In genomic region chr14:27158782-27159181, GRCm38 (mm10) we compare ENCODE assay signal across 21 mouse cellular contexts. TPM values are rescaled to one million over a fixed set of nuclear protein-coding genes. Genes with fewer than 3 reads are reported as not detected.
A peak's percentile ranks its signal among the peaks of the same experiment; 100 is the strongest.
DNase-seq lines count a peak whose midpoint lies in the region; ATAC-seq and TF ChIP-seq lines count a peak whose summit lies in the region.
"Had no signal": no experiment of that assay in that cellular context is flagged by ENCODE, and none has a peak within 500 bp of the region (broad histone marks: within the 10 kb centered on the region; RNA-seq: fewer than 3 reads in every experiment).

No protein-coding gene starts in this region.

- no peaks in the 10 kb centered on the region for H3K36me3 ChIP-seq in embryonic facial prominence, embryonic 14.5 days (ENCODE audit: control insufficient read depth, insufficient read depth, low read length)
- no peaks in the 10 kb centered on the region for H3K36me3 ChIP-seq in embryonic facial prominence, embryonic 10.5 days (replicated peaks)
- no peaks in the 10 kb centered on the region for H3K36me3 ChIP-seq in limb, embryonic 14.5 days (ENCODE audit: control insufficient read depth, insufficient read depth, low read length)
- H3K36me3 ChIP-seq in limb, embryonic 10.5 days = no peaks in the 10 kb centered on the region
- no peaks in the 10 kb centered on the region for H3K36me3 ChIP-seq in myocyte (ENCODE audit: control insufficient read depth, insufficient read depth)
- H3K36me3 ChIP-seq: G1E had no signal

- 37% methylated on average over 2 of the region's 2 CpGs for WGBS in embryonic facial prominence, embryonic 14.5 days
- 55% methylated on average over 2 of the region's 2 CpGs for WGBS in embryonic facial prominence, embryonic 10.5 days
- 25% methylated on average over 2 of the region's 2 CpGs for WGBS in limb, embryonic 14.5 days
- 60% methylated on average over 2 of the region's 2 CpGs for WGBS in limb, embryonic 10.5 days

- H3K4me2 ChIP-seq in embryonic facial prominence, embryonic 14.5 days (ENCODE audit: low read depth, low read length) = no peak overlapping the region
- no peak overlapping the region for H3K4me2 ChIP-seq in limb, embryonic 14.5 days (replicated peaks; ENCODE audit: low read depth, low read length, severe bottlenecking)
- H3K4me2 ChIP-seq in myocyte (ENCODE audit: low read depth) = peak overlapping the region; percentile 46

- ATAC-seq in embryonic facial prominence, embryonic 14.5 days (ENCODE audit: low read depth) = no peak
- ATAC-seq in limb, embryonic 14.5 days (ENCODE audit: low FRiP score, low read depth) = 0 out of 2 replicates have a peak, but pooled peaks have one; percentile 23
- ATAC-seq: activated CD4-positive, CD25-positive, alpha-beta regulatory T cell, adult 4 months; CD4-positive, CD25-positive, alpha-beta regulatory T cell, adult 4 months; Patski had no signal

- TF ChIP-seq POLR2A in limb, embryonic 14.5 days (IDR thresholded peaks at IDR 0.05; ENCODE audit: borderline replicate concordance, extremely low read depth, insufficient read depth, insufficient read length) = no peak
- no peak for TF ChIP-seq POLR2A in myocyte (IDR thresholded peaks at IDR 0.05; ENCODE audit: insufficient read length, low read depth)

- no peaks in the 10 kb centered on the region for H3K4me1 ChIP-seq in embryonic facial prominence, embryonic 14.5 days (ENCODE audit: control insufficient read depth, insufficient read depth, low read length)
- H3K4me1 ChIP-seq in embryonic facial prominence, embryonic 10.5 days = peaks cover 16% of the 10 kb centered on the region
- peaks cover 11% of the 10 kb centered on the region; the same call in 1 of the 2 replicates for H3K4me1 ChIP-seq in limb, embryonic 14.5 days (ENCODE audit: control insufficient read depth, insufficient read depth, low read length)
- peaks cover 16% of the 10 kb centered on the region; the same call in 1 of the 2 replicates for H3K4me1 ChIP-seq in limb, embryonic 10.5 days

- no peaks in the 10 kb centered on the region for H3K79me2 ChIP-seq in myocyte (ENCODE audit: control insufficient read depth, insufficient read depth)

- no peak overlapping the region for H3ac ChIP-seq in myocyte (ENCODE audit: control insufficient read depth, insufficient read length)

- no peak overlapping the region for H3K4me3 ChIP-seq in embryonic facial prominence, embryonic 14.5 days (ENCODE audit: low read depth, low read length)
- H3K4me3 ChIP-seq in embryonic facial prominence, embryonic 10.5 days = no peak overlapping the region
- no peak overlapping the region for H3K4me3 ChIP-seq in gastrocnemius, adult 2 months
- H3K4me3 ChIP-seq in limb, embryonic 14.5 days (replicated peaks; ENCODE audit: low read length) = no peak overlapping the region
- H3K4me3 ChIP-seq in limb, embryonic 10.5 days = no peak overlapping the region
- H3K4me3 ChIP-seq in myocyte = no peak overlapping the region

- intact Hi-C loops in gastrocnemius, adult 2 months (cut with DNase I) = no loop called here

- no peak for TF ChIP-seq CTCF in gastrocnemius, adult 2 months (IDR thresholded peaks at IDR 0.05)

- H3K9me3 ChIP-seq in embryonic facial prominence, embryonic 14.5 days (ENCODE audit: control insufficient read depth, low read length) = no peaks in the 10 kb centered on the region
- no peaks in the 10 kb centered on the region for H3K9me3 ChIP-seq in embryonic facial prominence, embryonic 10.5 days
- H3K9me3 ChIP-seq in limb, embryonic 14.5 days (ENCODE audit: control insufficient read depth, low read length) = no peaks in the 10 kb centered on the region
- no peaks in the 10 kb centered on the region for H3K9me3 ChIP-seq in limb, embryonic 10.5 days (replicated peaks)
- H3K9me3 ChIP-seq: G1E had no signal

- no peaks in the 10 kb centered on the region for H3K27me3 ChIP-seq in embryonic facial prominence, embryonic 14.5 days (replicated peaks; ENCODE audit: control insufficient read depth, insufficient read depth, low read length)
- peaks cover 4% of the 10 kb centered on the region; the same call in 1 of the 2 replicates for H3K27me3 ChIP-seq in embryonic facial prominence, embryonic 10.5 days (replicated peaks; ENCODE audit: low read depth, poor library complexity, severe bottlenecking)
- no peaks in the 10 kb centered on the region for H3K27me3 ChIP-seq in limb, embryonic 14.5 days (ENCODE audit: control insufficient read depth, insufficient read depth, low read length)
- H3K27me3 ChIP-seq in limb, embryonic 10.5 days (ENCODE audit: low read depth, poor library complexity, severe bottlenecking) = no peaks in the 10 kb centered on the region
- H3K27me3 ChIP-seq in myocyte (ENCODE audit: control insufficient read depth, insufficient read depth, insufficient read length) = no peaks in the 10 kb centered on the region
- H3K27me3 ChIP-seq: Patski had no signal

- peak; percentile 53 for DNase-seq in embryonic facial prominence, embryonic 14.5 days (ENCODE audit: low spot score)
- DNase-seq in embryonic facial prominence, embryonic 10.5 days (ENCODE audit: low spot score) = no peak
- no peak for DNase-seq in gastrocnemius, adult 2 months
- no peak for DNase-seq in gastrocnemius, postnatal 4 days (ENCODE audit: low spot score in 2 of 2)
- no peak for DNase-seq in limb, embryonic 14.5 days (ENCODE audit: low spot score)
- no peak for DNase-seq in limb, embryonic 10.5 days (ENCODE audit: low spot score)
- no peak for DNase-seq in frontal cortex, postnatal 14 days (ENCODE audit: low spot score in 2 of 2)
- DNase-seq: adrenal gland, adult 2 months; adrenal gland, adult 8-10 months; adrenal gland, postnatal 10 days; adrenal gland, postnatal 14 days; adrenal gland, postnatal 25 days; adrenal gland, postnatal 36 days; B cell, adult 2 months; cerebellum, adult 11 months; cerebellum, adult 11-12 months had no signal

- no peak overlapping the region for H3K27ac ChIP-seq in embryonic facial prominence, embryonic 14.5 days (replicated peaks; ENCODE audit: low read depth, low read length)
- no peak overlapping the region for H3K27ac ChIP-seq in embryonic facial prominence, embryonic 10.5 days (replicated peaks)
- H3K27ac ChIP-seq in gastrocnemius, adult 2 months = peak overlapping the region; percentile 13; the same call in 1 of the 2 replicates
- no peak overlapping the region for H3K27ac ChIP-seq in limb, embryonic 14.5 days (replicated peaks; ENCODE audit: low read depth, low read length)
- no peak overlapping the region for H3K27ac ChIP-seq in limb, embryonic 10.5 days

- no peak overlapping the region for H3K9ac ChIP-seq in embryonic facial prominence, embryonic 14.5 days (ENCODE audit: low read depth, low read length)
- H3K9ac ChIP-seq in limb, embryonic 14.5 days (ENCODE audit: low read depth, low read length, severe bottlenecking) = no peak overlapping the region

TF ChIP-seq in myocyte, 11 proteins besides CTCF, POLR2A, EP300 and RAD21:
- TF ChIP-seq MYOG (IDR thresholded peaks at IDR 0.05; ENCODE audit: control insufficient read depth in 1 of 3, insufficient read depth in 1 of 3, insufficient read length in 2 of 3, low read depth in 2 of 3) (peak in 2 of 3 experiments; percentile 65 to 66), CEBPB (IDR thresholded peaks at IDR 0.05; ENCODE audit: insufficient read depth, poor library complexity, severe bottlenecking) (no peak), TCF12 (IDR thresholded peaks at IDR 0.05; ENCODE audit: insufficient read depth, poor library complexity, severe bottlenecking) (peak; percentile 65), MYOD1 (IDR thresholded peaks at IDR 0.05; ENCODE audit: control insufficient read depth in 1 of 3, insufficient read length in 2 of 3, low read depth in 2 of 3) (peak; percentile 22 to 79 (median 52))

RNA-seq across cellular contexts. Expression of gene Arhgef3, which starts 44.1 kb away (rescaled TPM):
- polyA plus RNA-seq in embryonic facial prominence, embryonic 14.5 days (2014; fragmentation: Nextera tagmentation; extraction: Ambion mirVana) = 14.4 and 15.3 TPM in 2 replicates
- 3.8 and 4.0 TPM in 2 replicates for polyA plus RNA-seq in embryonic facial prominence, embryonic 10.5 days (2016; fragmentation: Nextera tagmentation; extraction: Ambion mirVana)
- 10 to 100 TPM in 1 of 2 experiments, 1 to 10 TPM in 1; 8.5 to 20.0 TPM for total RNA-seq in gastrocnemius, adult 2 months (2021)
- total RNA-seq in gastrocnemius, postnatal 4 days (2021) = 10 to 100 TPM; 24.8 to 25.1 TPM
- polyA plus RNA-seq in limb, embryonic 14.5 days (2012; rRNA removed) = 14.3 and 14.8 TPM in 2 replicates
- polyA plus RNA-seq in limb, embryonic 14.5 days (2014; fragmentation: Nextera tagmentation; extraction: Ambion mirVana) = 22.5 and 26.1 TPM in 2 replicates
- polyA plus RNA-seq in limb, embryonic 10.5 days (2016; fragmentation: Nextera tagmentation; extraction: Ambion mirVana) = 4.4 and 8.4 TPM in 2 replicates
- 6.6 TPM for polyA plus RNA-seq in myocyte (2012; fragmentation: generic; extraction: Trizol)
